Mouse (Mus musculus) regulatory T cell (primary cell): Measurements from ENCODE around the gene Ppp1r14d.

Experiments
- in situ Hi-C: fragments of 300-600 bp; cut with MboI, MseI; formaldehyde crosslinking; loops from one replicate; pipeline ENCODE4 v1.15.1; 2025; ENCODE audit warnings: high pct_unique_total_duplicates

Ppp1r14d gene

DNA sequence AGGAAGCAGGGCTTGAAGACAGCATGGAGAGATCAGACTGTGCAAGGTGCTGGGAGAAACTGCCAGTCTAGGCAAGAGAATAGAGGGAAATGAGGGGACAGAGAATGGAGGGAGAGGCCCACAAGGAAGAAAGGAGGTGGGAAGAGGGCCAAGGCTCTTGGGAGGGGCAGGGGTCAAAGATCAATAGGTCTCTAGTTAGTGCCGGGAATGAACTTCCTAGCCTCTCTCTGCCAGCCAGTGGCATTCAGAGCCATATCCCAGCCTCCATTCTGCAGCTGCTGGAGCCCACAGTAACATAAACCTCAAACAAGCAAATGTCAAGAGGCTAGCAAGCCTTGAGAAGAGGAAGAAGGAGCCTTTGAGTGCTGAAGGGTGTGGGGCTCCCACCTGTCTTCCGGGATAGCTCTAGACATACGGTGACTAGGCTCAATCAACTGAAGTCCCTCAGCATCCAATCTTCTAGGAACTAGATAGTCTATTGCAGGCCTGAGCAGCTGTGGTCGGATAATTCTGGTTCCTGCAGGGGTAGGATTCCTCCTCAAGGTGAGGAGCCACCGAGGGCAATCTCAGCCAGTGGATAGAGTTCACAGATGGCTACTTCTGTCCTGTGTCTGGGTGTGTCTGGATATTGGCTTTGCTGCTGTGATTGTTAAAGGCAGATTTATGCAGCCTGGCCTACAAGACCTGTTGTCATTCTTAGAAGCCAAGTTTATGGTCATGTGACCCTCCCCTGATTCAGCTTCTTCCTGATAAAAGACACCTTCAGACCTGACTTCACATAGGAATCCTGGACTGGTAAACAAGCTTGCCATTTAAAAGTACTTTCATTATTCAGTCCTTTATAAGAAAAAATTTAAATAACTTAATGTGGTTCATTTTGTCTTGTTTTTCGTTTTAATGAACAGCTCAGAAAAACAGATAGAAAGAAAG is at the start of gene Ppp1r14d:
Gene Ppp1r14d (minus strand): TSS at position 132 of the 930 bp plus-strand sequence.
- in situ Hi-C loops, result no loop called here

DNA sequence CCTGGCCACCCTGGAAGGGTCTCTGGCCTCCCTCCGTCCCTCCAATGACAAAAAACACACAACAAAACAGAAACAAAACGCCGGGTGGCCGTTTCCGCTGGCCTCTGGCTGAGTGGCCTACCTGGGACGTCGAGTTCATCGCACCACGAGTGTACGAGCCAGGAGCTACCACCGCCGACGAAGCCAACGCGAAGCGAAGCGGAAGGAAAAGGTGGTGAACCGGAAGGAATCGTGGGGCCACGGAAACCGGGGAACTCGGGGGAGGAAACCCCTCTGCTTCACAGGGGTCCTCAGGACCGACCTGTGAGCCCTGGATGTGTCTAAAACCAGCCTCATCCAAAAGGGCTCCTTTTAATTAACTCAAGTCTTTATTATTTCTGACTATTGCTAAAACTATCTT is 48.1 kb upstream of the Ppp1r14d start:
- in situ Hi-C loops, result no loop called here

- in situ Hi-C loops, result no loop called here
These were observed 47.2 kb upstream of the Ppp1r14d start for GRCm38 (mm10) chr2:119276926-119277325.

DNA sequence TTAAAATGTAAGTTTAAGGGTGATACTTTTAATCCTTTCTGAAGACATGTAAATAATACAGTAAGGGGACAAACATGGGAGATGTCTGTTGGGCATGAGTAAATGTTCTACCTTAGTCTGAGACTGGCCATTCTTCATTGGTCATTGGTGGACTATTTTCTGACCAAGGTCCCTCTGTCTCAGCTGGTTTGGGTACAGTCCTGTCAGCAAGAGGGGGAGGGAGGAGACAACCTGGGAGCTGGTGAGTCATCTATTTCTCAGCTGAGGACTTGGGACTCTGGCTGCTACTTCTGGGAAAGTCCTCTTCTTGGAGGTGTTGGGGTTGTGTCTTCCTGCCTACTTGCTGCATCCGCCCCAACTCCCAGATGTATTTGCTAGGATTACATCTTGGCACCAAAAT is 44.4 kb upstream of the Ppp1r14d start:
- in situ Hi-C loops, result no loop called here

- in situ Hi-C loops, result no loop called here
These were observed 41.1 kb upstream of the Ppp1r14d start, which contains the start of gene Rhov for GRCm38 (mm10) chr2:119270643-119271331. Gene Rhov (minus strand): TSS chr2:119271272.

DNA sequence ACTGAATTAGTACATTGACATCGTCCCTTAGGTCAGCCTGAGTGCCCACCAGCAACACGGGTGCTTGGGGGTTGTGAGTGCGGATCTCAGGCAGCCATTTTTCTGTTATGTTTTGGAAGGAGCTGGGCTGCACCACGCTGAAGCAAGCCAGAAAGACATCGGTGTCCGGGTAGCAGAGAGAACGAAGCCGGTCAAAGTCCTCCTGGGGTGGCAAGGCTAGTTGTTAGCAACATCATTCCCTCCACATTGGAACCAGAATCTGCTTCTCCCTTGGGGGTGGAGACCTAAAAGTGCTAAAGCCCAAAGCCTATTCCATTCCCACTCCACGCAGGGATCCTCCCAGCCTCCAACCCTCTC is 40.6 kb upstream of the Ppp1r14d start:
- in situ Hi-C loops, result no loop called here

DNA sequence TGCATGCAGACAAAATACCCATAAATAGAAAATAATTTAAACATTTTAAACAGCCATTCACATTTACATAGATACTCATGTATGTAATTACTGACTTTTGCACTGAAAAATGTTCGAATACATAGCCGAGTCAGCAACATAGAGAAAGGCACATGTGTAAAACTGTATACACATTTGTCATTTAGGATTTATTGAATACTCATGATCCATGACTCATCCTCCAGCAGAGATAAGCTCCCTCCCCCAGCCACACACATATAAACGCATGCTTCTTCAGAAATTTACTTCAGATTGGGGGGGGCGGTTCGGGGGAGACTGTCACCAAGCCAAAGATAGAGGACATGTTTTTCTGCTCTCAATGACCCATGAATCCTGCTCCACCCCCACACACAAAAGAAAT is 34.1 kb upstream of the Ppp1r14d start:
- in situ Hi-C loops, result no loop called here

- in situ Hi-C loops, result no loop called here
These were observed 33.3 kb upstream of the Ppp1r14d start for GRCm38 (mm10) chr2:119262978-119263377.

DNA sequence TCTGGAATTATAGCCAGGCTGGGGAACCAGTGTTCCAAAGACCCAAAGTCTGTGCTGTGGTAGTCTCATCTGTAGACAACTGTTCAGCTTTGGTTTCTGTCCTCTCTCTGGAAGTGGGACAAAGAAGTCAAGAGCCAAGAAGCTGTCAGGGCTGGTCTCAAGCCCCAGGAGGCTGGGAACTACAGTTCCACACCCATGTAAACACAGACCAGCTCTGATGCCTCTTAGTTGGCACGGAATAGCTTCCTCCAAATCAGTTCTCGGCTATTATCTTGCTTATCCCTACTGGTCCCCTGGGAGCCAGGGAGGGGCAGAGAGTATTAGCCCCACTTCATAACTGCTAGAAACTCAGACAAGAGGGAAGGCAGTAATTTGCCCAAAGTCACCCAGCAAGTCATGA is 31.6 kb upstream of the Ppp1r14d start:
- in situ Hi-C loops, result no loop called here

- in situ Hi-C loops, result no loop called here
These were observed 30.8 kb upstream of the Ppp1r14d start for GRCm38 (mm10) chr2:119260518-119260917.

GRCm38 (mm10) chr2:119254976-119255375 is 25.3 kb upstream of the Ppp1r14d start:
- in situ Hi-C loops, result no loop called here

DNA sequence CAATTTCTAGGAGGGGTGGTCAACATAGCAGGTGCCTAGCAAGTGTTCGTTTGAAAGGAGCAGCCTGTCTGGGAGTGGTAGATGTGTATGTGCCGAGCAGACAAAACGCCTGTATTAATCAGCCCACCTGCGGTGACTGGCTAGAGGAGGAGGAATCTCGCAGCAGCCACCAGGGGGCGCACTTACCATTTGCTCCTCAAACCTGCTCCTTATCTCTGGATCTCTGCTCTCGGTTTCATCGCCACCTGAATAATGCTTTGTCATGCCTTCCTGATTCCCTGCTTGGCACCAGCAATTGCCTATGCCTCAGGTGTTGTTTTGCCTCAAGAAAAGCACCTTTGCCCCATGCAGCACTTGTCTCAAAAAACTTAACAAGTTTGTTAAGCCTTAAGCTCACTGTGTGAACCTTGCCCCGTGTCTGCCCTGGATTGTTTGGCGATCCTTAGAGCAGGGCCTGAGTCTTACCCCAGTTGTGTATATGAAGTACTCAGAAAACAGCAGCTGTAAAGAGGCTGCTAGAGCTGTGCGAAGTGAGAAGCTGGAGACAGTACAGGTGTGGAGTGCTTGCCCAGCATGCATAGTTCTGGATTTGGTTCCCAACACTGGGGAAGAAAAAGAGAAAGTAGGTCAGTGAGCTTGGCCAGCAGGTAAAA is 21.2 kb upstream of the Ppp1r14d start:
- in situ Hi-C loops, result no loop called here

DNA sequence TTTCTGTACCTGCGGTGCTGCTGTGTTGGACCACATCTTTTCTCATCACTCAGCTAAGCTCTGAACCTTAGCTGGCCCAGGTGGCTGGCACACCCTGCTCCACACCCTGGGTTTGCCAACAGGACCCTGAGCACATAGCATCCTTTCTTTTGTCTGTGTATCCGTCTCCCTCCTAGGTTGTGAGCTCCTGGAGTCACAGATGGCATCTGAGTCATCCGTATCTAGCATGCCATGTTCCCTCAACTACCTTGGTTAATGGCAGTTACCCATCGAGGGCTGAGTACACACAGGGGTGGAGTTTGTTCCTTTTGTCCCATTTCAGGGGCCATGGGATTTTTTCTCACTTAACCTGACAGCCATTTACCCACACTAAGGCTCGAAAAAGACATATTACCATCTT is 20.7 kb upstream of the Ppp1r14d start:
- in situ Hi-C loops, result no loop called here

DNA sequence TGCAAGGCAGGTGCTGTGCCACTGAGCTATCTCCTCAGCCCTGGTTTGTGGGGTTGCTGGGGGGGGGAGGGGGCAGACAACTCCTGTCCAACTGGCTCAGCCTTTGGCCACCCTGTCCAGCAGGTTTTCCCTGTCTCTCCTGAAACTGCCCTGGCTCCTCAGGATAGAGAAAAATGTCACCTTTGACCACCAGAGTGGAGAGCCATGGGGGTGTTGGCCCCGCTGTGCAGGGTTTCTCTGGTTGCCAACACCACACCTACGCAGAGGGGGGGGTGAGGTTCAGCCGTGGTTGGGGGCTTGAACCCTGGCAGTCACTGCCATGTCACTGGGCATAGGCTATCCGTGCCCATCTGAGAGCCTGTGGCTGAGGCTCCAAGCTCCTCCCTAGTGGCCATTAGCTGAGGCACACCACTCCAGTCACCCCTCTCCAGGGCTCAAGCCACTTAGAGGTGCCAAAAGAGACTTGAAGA is 19.9 kb upstream of the Ppp1r14d start:
- in situ Hi-C loops, result loop anchor here (5.0 kb wide), 1 partner anchor 38 kb away; the partner anchor contains the start of gene Vps18

GRCm38 (mm10) chr2:119247904-119248303 is 18.2 kb upstream of the Ppp1r14d start:
- in situ Hi-C loops, result loop anchor here (5.0 kb wide), 1 partner anchor 39 kb away; the partner anchor contains the start of gene Vps18

- in situ Hi-C loops, result loop anchor here (5.0 kb wide), 1 partner anchor 42 kb away; the partner anchor contains the start of gene Vps18
These were observed 15.5 kb upstream of the Ppp1r14d start for GRCm38 (mm10) chr2:119245246-119245645.

GRCm38 (mm10) chr2:119242548-119242947 is 12.8 kb upstream of the Ppp1r14d start:
- in situ Hi-C loops, result no loop called here

GRCm38 (mm10) chr2:119240819-119241186 is 11.1 kb upstream of the Ppp1r14d start:
- in situ Hi-C loops, result no loop called here

DNA sequence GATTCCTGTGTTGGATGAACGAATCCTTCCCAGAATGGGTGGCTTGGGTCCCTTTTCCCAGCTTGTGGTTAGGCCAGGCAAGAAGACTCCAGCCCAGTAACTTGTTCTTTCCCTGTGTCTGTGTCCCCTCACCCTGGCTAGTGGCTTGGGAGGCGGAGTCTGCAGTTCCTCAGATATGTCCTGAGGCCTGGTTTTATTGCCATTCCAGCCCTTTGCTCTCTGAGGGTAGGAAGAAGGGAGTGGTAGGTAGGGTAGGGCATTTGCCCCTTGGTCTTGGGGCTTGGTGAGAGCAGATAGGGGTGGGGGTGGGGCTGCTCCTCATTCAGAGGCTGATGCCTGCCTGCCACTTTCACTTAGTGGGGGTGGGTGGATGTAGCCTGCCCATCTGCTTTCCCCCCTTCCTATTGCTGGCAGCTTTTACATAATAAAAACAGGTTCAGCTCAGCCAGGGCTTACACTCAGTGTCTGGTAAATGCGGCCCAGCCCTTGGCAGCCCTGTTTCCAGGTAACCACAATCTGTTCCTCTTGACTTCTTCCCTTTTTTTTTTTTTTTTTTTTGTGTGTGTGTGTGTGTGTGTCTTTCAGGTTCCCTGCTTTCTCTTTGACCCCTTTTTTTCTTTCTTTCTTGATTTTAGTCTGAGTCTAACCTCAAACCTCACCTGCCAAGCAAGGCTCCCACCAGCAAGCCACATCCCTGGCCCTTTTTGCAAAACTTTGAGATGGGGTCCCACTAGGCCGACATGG is 10.5 kb upstream of the Ppp1r14d start:
- in situ Hi-C loops, result no loop called here

- in situ Hi-C loops, result no loop called here
These were observed 9.0 kb upstream of the Ppp1r14d start for GRCm38 (mm10) chr2:119238671-119239070.

DNA sequence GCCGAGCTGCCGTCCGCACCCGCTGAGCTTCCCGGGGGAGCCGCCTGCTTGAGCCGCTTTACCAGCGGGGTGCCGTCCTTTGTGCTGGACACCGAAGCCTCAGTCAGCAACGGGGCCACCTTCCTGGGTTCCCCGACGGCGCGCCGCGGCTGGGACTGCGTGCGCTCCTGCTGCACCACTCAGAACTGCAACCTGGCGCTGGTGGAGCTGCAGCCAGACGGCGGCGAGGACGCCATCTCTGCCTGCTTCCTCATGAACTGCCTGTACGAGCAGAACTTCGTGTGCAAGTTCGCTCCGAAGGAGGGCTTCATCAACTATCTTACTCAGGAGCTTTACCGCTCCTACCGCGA is 8.1 kb upstream of the Ppp1r14d start:
- in situ Hi-C loops, result no loop called here
